Mouse (Mus musculus) kidney, adult 11 months (tissue): ENCODE measurements at regions not wholly inside any gene's neighbourhood (a gene's known extent, or its start where the extent isn't known, plus 50 kb on each side); places are given as distances from the start of the nearest gene placed in this dataset.
A peak's percentile ranks its signal among the peaks of the same experiment; 100 is the strongest.
"Not testable (repeated sequence)": the region's sequence is repeated elsewhere in the genome, so short reads cannot be mapped to it uniquely, and the experiment has no call there.

Source experiments
- DNase-seq: peaks from one replicate; pipeline ENCODE4 v3.0.0; 2022

DNA sequence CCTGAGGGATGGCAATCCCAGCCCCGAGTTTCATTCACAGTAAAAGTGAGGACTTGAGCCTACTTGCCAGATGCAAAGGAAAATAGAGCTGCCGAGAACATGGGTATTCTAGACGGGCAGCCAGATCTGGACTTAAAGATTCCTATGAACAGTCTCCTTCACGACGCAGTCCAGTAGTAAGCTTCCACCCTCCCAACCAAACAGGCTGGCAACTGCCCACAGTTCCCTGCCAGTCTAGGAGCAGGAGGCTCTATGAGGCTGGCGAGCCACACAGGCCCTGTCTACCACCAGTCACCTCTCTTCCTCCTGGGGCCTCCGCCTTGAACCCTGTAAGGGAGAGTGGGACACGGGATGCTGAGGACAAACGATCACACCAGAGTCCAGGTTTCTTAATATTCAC, 153.5 kb upstream of the Snrpn start:
- DNase-seq: no peak

DNA sequence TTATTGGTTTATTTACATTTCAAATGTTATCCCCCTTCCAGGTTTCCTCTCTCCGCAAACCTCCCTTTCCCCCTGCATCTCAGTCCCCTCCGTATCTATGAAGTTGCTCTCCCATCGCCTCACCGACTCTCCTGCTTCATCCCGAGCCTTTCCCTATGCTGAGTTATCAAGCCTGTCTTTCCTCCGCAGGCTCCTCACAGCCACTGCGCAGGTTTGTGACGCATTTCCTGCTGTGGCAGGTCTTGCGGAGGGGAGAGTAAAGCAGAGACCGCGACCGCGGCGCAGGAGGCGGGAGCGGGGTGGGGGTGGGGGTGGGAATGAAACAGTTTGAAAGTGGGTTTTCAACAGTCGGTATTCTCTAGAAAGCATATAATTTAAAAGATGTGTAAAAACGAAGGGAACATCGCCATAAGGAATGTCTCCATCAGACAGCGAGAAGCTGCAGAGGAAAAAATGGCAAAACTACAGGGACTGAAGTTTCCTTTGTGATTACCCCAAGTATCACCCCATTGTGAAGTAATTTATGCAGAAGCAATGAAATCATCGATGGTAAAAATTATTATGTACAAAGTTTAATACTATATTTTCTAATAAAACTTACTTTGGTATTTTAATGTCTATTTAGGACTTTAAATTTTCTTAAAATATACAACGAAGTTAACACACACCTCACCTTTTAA, 104.3 kb upstream of the Snrpn start:
- DNase-seq: not testable (repeated sequence)

DNA sequence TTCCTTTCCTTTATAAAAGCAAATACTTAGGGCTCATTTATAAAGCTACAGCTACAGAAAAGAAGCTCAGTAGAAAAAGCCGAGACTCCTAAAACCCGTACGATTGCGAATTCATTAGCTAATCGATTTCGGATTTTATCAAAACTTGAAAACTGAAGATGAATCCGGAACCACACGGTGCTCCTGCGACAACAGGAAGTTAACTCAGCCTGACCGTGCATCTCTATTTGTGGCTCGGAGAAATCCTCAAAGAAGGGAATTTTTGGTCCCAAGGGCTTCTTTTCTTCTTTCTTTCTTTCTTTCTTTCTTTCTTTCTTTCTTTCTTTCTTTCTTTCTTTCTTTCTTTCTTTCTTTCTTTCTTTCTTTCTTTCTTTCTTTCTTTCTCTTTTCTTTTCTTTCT, 103.7 kb upstream of the Snrpn start:
- DNase-seq: not testable (repeated sequence)

DNA sequence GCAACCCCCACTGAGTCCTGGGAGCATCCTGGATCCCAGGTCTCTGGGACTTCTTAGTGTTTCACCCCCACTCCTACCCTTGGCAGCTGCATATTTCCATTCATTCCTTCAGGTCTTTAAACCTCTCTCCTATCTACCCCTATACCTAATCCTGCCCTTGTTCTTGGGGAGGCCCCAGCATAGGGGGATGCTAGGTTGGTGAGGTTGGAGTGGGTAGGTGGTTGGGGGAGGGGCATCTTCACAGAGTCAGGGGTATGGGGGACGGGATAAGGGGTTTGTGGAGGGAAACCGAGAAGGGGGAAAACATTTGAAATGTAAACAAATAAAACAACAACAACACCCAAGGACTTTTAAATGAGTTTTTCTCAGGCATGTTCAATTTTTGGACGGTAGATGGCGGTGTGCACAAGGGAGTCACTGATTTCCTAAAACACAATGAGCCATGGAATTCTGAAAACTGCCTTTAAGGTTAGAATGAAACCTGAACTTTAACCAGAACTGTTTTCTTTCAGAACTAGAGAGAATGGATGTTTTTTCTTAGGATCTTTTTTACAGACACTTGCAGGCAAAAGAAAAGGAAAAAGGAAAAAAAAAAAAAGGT, 98.7 kb upstream of the Snrpn start:
- not testable (repeated sequence) for DNase-seq

- peak; percentile 4 for DNase-seq
Observed at GRCm38 (mm10) chr7:60216358-60217273, 76.6 kb upstream of the Snrpn start.
